16 mouse cellular contexts compared by ENCODE assay signal in the genomic region with DNA sequence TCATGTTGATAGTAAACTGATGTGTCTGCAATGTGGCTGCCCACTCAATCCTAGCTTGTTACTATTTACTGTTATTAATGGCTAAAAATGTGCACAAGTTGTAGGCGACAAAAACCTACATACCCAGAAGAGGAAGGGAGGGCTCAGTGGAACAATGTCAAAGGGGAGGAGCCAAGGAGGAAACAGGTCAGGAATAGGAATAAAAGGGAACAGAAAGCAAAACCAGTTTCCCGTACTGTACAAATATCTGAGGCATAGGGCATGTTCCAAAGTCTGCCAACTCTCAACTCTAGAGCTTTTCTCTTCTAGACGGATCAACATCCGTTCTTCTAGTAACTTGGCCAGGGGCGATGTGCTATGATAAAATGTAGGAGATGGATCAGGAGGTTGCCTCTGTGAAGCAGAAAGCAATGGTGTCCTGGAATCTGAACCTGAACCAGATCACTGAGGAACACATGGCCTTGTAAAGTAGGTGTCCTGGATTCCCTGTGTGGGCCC. TPM values are rescaled to one million over a fixed set of nuclear protein-coding genes. Genes with fewer than 3 reads are reported as not detected.
DNase-seq lines count a peak whose midpoint lies in the region; TF ChIP-seq lines count a peak whose summit lies in the region.
"Had no signal": no experiment of that assay in that cellular context is flagged by ENCODE, and none has a peak within 500 bp of the region (broad histone marks: within the 10 kb centered on the region; RNA-seq: fewer than 3 reads in every experiment).

No protein-coding gene starts in this region.

- no peak for TF ChIP-seq CTCF in kidney, adult 2 months (conservative IDR thresholded peaks at IDR 0.05; ENCODE audit: insufficient read depth, insufficient read length, low read depth, low read length)
- TF ChIP-seq CTCF in spleen, adult 2 months (IDR thresholded peaks at IDR 0.05; ENCODE audit: extremely low read depth, insufficient read depth, insufficient read length, insufficient replicate concordance), result no peak

- no peak for TF ChIP-seq POLR2A in kidney, adult 2 months (IDR thresholded peaks at IDR 0.05; ENCODE audit: low read depth, low read length)
- no peak for TF ChIP-seq POLR2A in spleen, adult 2 months (IDR thresholded peaks at IDR 0.05; ENCODE audit: low read depth, low read length)

- H3K27ac ChIP-seq in kidney, adult 2 months (ENCODE audit: insufficient read depth, low read depth, low read length), result peak overlapping the region; percentile 65; the same call in 1 of the 2 replicates
- peak overlapping the region; percentile 47 for H3K27ac ChIP-seq in spleen, adult 2 months (ENCODE audit: insufficient read depth, low read length)
- H3K27ac ChIP-seq: forebrain, embryonic 12.5 days; heart, embryonic 15.5 days; hindbrain, postnatal 0 days had no signal

- no peaks in the 10 kb centered on the region; the same call in 1 of the 2 replicates for H3K27me3 ChIP-seq in kidney, adult 2 months (replicated peaks; ENCODE audit: control insufficient read depth, insufficient read depth, low read length)
- no peaks in the 10 kb centered on the region for H3K27me3 ChIP-seq in spleen, adult 2 months (ENCODE audit: control insufficient read depth, insufficient read depth, low read length)
- H3K27me3 ChIP-seq in megakaryocyte, embryonic 14.5 days (replicated peaks), result no peaks in the 10 kb centered on the region
- H3K27me3 ChIP-seq: forebrain, embryonic 12.5 days; heart, embryonic 15.5 days had no signal

- no peaks in the 10 kb centered on the region for H3K4me1 ChIP-seq in kidney, adult 2 months (ENCODE audit: control insufficient read depth, insufficient read depth, low read length)
- H3K4me1 ChIP-seq in spleen, adult 2 months (ENCODE audit: control insufficient read depth, insufficient read depth, insufficient read length), result peaks cover 24% of the 10 kb centered on the region
- peaks cover 38% of the 10 kb centered on the region for H3K4me1 ChIP-seq in megakaryocyte, embryonic 14.5 days
- H3K4me1 ChIP-seq: forebrain, embryonic 12.5 days had no signal

- H3K4me3 ChIP-seq in kidney, adult 2 months (ENCODE audit: insufficient read depth, low read depth, low read length), result no peak overlapping the region
- H3K4me3 ChIP-seq in spleen, adult 2 months (ENCODE audit: extremely low read depth, insufficient read depth, insufficient read length), result no peak overlapping the region
- H3K4me3 ChIP-seq in megakaryocyte, embryonic 14.5 days (replicated peaks), result peak overlapping the region; percentile 47
- H3K4me3 ChIP-seq: forebrain, embryonic 12.5 days; heart, embryonic 15.5 days had no signal

- H3K9me3 ChIP-seq in megakaryocyte, embryonic 14.5 days, result no peaks in the 10 kb centered on the region
- H3K9me3 ChIP-seq: forebrain, embryonic 12.5 days; heart, embryonic 15.5 days had no signal

- WGBS in kidney, adult 2 months, result 65% methylated on average over 5 of the region's 5 CpGs
- 36% methylated on average over 5 of the region's 5 CpGs for WGBS in spleen, adult 2 months

- DNase-seq in kidney, adult 2 months, result peak; percentile 45
- DNase-seq in kidney, postnatal 4 days, result no peak
- DNase-seq in spleen, adult 2 months (ENCODE audit: low read depth in 1 of 2, low spot score in 2 of 2), result no peak
- no peak for DNase-seq in spleen, postnatal 10 days (ENCODE audit: low spot score in 2 of 2)
- no peak for DNase-seq in cerebellum, adult 11 months
- no peak for DNase-seq in cerebellum, postnatal 36 days
- DNase-seq: adrenal gland, adult 2 months; cerebellum, adult 9-10 months; embryo, embryonic 11 days; gastrocnemius, postnatal 36 days; kidney, adult 8-10 months; right cerebral cortex, postnatal 25 days had no signal

- H3K36me3 ChIP-seq in kidney, adult 2 months (ENCODE audit: control insufficient read depth, insufficient read depth, low read length), result no peaks in the 10 kb centered on the region
- no peaks in the 10 kb centered on the region for H3K36me3 ChIP-seq in spleen, adult 2 months (ENCODE audit: control insufficient read depth, insufficient read depth, low read length)
- no peaks in the 10 kb centered on the region for H3K36me3 ChIP-seq in megakaryocyte, embryonic 14.5 days (replicated peaks; ENCODE audit: low read length)
- H3K36me3 ChIP-seq: forebrain, embryonic 12.5 days; heart, embryonic 15.5 days had no signal

RNA-seq across cellular contexts. Expression of a gene that starts 59.9 kb away (rescaled TPM):
- 16.7 and 17.8 TPM in 2 replicates for polyA plus RNA-seq in kidney, adult 2 months (2012; rRNA removed)
- 36.4 and 60.3 TPM in 2 replicates for polyA plus RNA-seq in spleen, adult 2 months (2012; rRNA removed)
- polyA plus RNA-seq in megakaryocyte, embryonic 14.5 days (2012; ENCODE audit: insufficient read depth, low replicate concordance), result 7.0 and 13.9 TPM in 2 replicates
